Mouse (Mus musculus): ENCODE measurements around the gene Cd37.
A peak's percentile ranks its signal among the peaks of the same experiment; 100 is the strongest.
"Not testable (repeated sequence)": the region's sequence is repeated elsewhere in the genome, so short reads cannot be mapped to it uniquely, and the experiment has no call there.

Gene Cd37

GRCm38 (mm10) chr7:45238723-45239496 is at the start of gene Cd37:
Gene Cd37 (minus strand): TSS chr7:45239115.
- DNase-seq, result no peak

- DNase-seq, result no peak
These were observed 47.6 kb upstream of the Cd37 start for GRCm38 (mm10) chr7:45286486-45286885.

- peak; percentile 70 for DNase-seq
These were observed 38.3 kb upstream of the Cd37 start, which contains the start of gene Slc6a21 for GRCm38 (mm10) chr7:45277136-45277760. Gene Slc6a21 (plus strand): TSS chr7:45277513.

GRCm38 (mm10) chr7:45273672-45274071 is 34.8 kb upstream of the Cd37 start:
- no peak for DNase-seq

GRCm38 (mm10) chr7:45272786-45273412 is 34.0 kb upstream of the Cd37 start:
- DNase-seq, result no peak

GRCm38 (mm10) chr7:45265518-45265917 is 26.6 kb upstream of the Cd37 start:
- no peak for DNase-seq

- no peak for DNase-seq
These were observed 25.4 kb upstream of the Cd37 start for GRCm38 (mm10) chr7:45264348-45264747.

GRCm38 (mm10) chr7:45263006-45263607 is 24.2 kb upstream of the Cd37 start:
- no peak for DNase-seq

GRCm38 (mm10) chr7:45262266-45262665 is 23.4 kb upstream of the Cd37 start:
- no peak for DNase-seq

GRCm38 (mm10) chr7:45259281-45259680 is 20.4 kb upstream of the Cd37 start:
- DNase-seq, result no peak

GRCm38 (mm10) chr7:45257063-45257840 is 18.3 kb upstream of the Cd37 start:
- peak; percentile 73 for DNase-seq

GRCm38 (mm10) chr7:45255822-45256221 is 16.9 kb upstream of the Cd37 start:
- not testable (repeated sequence) for DNase-seq

GRCm38 (mm10) chr7:45253806-45254205 is 14.9 kb upstream of the Cd37 start:
- DNase-seq, result no peak

GRCm38 (mm10) chr7:45247666-45248065 is 8.8 kb upstream of the Cd37 start:
- DNase-seq, result no peak

GRCm38 (mm10) chr7:45241389-45241749 is 2.5 kb upstream of the Cd37 start:
- DNase-seq, result no peak

- DNase-seq, result peak; percentile 67
These were observed 1.9 kb upstream of the Cd37 start, which contains the start of gene Slc6a16 for GRCm38 (mm10) chr7:45240633-45241388. Gene Slc6a16 (plus strand): TSS chr7:45241085.

GRCm38 (mm10) chr7:45240109-45240508 is 1.2 kb upstream of the Cd37 start:
- DNase-seq, result no peak

- DNase-seq, result no peak
These were observed 892 bp downstream of the Cd37 start for GRCm38 (mm10) chr7:45237747-45238699.

GRCm38 (mm10) chr7:45235656-45236180 is 3.2 kb downstream of the Cd37 start:
- DNase-seq, result no peak

- no peak for DNase-seq
These were observed 3.9 kb downstream of the Cd37 start for GRCm38 (mm10) chr7:45234922-45235571.

Measured in right cerebral cortex, adult 18-20 months (tissue).